In genomic region chr3:30765311-30766027, GRCm38 (mm10) we compare ENCODE assay signal across 10 mouse cellular contexts. TPM values are rescaled to one million over a fixed set of nuclear protein-coding genes. Genes with fewer than 3 reads are reported as not detected.
DNase-seq lines count a peak whose midpoint lies in the region; ATAC-seq lines count a peak whose summit lies in the region.
"Had no signal": no experiment of that assay in that cellular context is flagged by ENCODE, and none has a peak within 500 bp of the region (broad histone marks: within the 10 kb centered on the region; RNA-seq: fewer than 3 reads in every experiment).

No protein-coding gene starts in this region.

- H3K27ac ChIP-seq in liver, embryonic 11.5 days (ENCODE audit: low read depth, low read length), result peak overlapping the region; percentile 71

- H3K4me3 ChIP-seq in liver, embryonic 11.5 days (ENCODE audit: low read depth, low read length), result peak overlapping the region; percentile 32

- 29% methylated on average over 10 of the region's 10 CpGs for WGBS in liver, embryonic 11.5 days

- DNase-seq in heart, adult 11 months, result peak; percentile 42
- DNase-seq in heart, postnatal 25 days (ENCODE audit: low spot score), result no peak
- DNase-seq in c-Kit-positive CD71-positive TER-119-negative erythroid progenitor cells, embryonic 14.5 days (ENCODE audit: low read depth), result peak; percentile 89
- peak; percentile 65 for DNase-seq in liver, embryonic 11.5 days (ENCODE audit: low spot score)
- DNase-seq in spleen, postnatal 4 days (ENCODE audit: low spot score in 2 of 2), result peak; percentile 85
- DNase-seq in Muller cell, postnatal 12 days (ENCODE audit: inconsistent ontology term), result no peak
- no peak for DNase-seq in urinary bladder, postnatal 14 days (ENCODE audit: low spot score)
- DNase-seq in cerebellum, adult 8-10 months, result no peak

- no peak overlapping the region for H3K9ac ChIP-seq in liver, embryonic 11.5 days (ENCODE audit: low read depth, low read length)

- intact Hi-C loops in heart, postnatal 25 days (cut with DNase I), result no loop called here

- peak overlapping the region; percentile 58 for H3K4me2 ChIP-seq in liver, embryonic 11.5 days

- ATAC-seq in liver, embryonic 11.5 days (replicated peaks; ENCODE audit: low FRiP score), result peak; percentile 98

- no peaks in the 10 kb centered on the region for H3K9me3 ChIP-seq in liver, embryonic 11.5 days (ENCODE audit: control insufficient read depth, low read length)

- no peaks in the 10 kb centered on the region for H3K36me3 ChIP-seq in liver, embryonic 11.5 days (ENCODE audit: control insufficient read depth, insufficient read depth, low read length)

- peaks cover 19% of the 10 kb centered on the region for H3K4me1 ChIP-seq in liver, embryonic 11.5 days (replicated peaks; ENCODE audit: control insufficient read depth, insufficient read depth, low read length)

- H3K27me3 ChIP-seq in liver, embryonic 11.5 days (replicated peaks; ENCODE audit: control insufficient read depth, insufficient read depth, low read length), result no peaks in the 10 kb centered on the region

RNA-seq across cellular contexts. Expression of gene Samd7, which starts 19.4 kb away (rescaled TPM):
- total RNA-seq in heart, postnatal 25 days (2021), result not detected
- polyA plus RNA-seq in liver, embryonic 11.5 days (2014; fragmentation: Nextera tagmentation; extraction: Ambion mirVana), result not detected in 2 replicates
- polyA plus RNA-seq: C2C12; neural tube, embryonic 11.5 days had no signal

RNA-seq across cellular contexts. Expression of gene Sec62, which starts 27.2 kb away (rescaled TPM):
- 10 to 100 TPM; 39.3 to 41.5 TPM for total RNA-seq in heart, postnatal 25 days (2021)
- polyA plus RNA-seq in liver, embryonic 11.5 days (2014; fragmentation: Nextera tagmentation; extraction: Ambion mirVana), result 64.8 and 73.5 TPM in 2 replicates

Comparison
In these comparisons a context has a peak if more than half of its experiments do, and no peak if none do; other contexts are left out.
1. DNase-seq: peak in heart, adult 11 months (single experiment), c-Kit-positive CD71-positive TER-119-negative erythroid progenitor cells, embryonic 14.5 days (single experiment), liver, embryonic 11.5 days (single experiment) and spleen, postnatal 4 days (2 of 2); none in heart, postnatal 25 days (single experiment), Muller cell, postnatal 12 days (single experiment), urinary bladder, postnatal 14 days (single experiment) and cerebellum, adult 8-10 months (single experiment).